Comparison of ENCODE assay signal across 23 mouse cellular contexts in genomic region chr2:11224808-11225484, GRCm38 (mm10). TPM values are rescaled to one million over a fixed set of nuclear protein-coding genes. Genes with fewer than 3 reads are reported as not detected.
DNase-seq lines count a peak whose midpoint lies in the region; ATAC-seq lines count a peak whose summit lies in the region.
"Had no signal": no experiment of that assay in that cellular context is flagged by ENCODE, and none has a peak within 500 bp of the region (broad histone marks: within the 10 kb centered on the region; RNA-seq: fewer than 3 reads in every experiment).

No protein-coding gene starts in this region.

- no peak overlapping the region for H3K4me2 ChIP-seq in kidney, embryonic 15.5 days
- no peak overlapping the region for H3K4me2 ChIP-seq in liver, embryonic 12.5 days
- H3K4me2 ChIP-seq: embryonic facial prominence, embryonic 15.5 days; heart, embryonic 13.5 days; hindbrain, embryonic 12.5 days had no signal

- no peak overlapping the region for H3K4me3 ChIP-seq in kidney, embryonic 15.5 days (replicated peaks)
- H3K4me3 ChIP-seq in liver, embryonic 12.5 days: no peak overlapping the region
- H3K4me3 ChIP-seq: embryonic facial prominence, embryonic 15.5 days; erythroblast, embryonic 14.5 days; forebrain, embryonic 10.5 days; heart, embryonic 13.5 days; hindbrain, embryonic 12.5 days had no signal

- intact Hi-C loops in gastrocnemius, postnatal 14 days (cut with DNase I; ENCODE audit: low total_unique reads): no loop called here

- no peaks in the 10 kb centered on the region for H3K36me3 ChIP-seq in kidney, embryonic 15.5 days
- H3K36me3 ChIP-seq in liver, embryonic 12.5 days: no peaks in the 10 kb centered on the region
- H3K36me3 ChIP-seq: embryonic facial prominence, embryonic 15.5 days; forebrain, embryonic 10.5 days; G1E; heart, embryonic 13.5 days; hindbrain, embryonic 12.5 days had no signal

- H3K9ac ChIP-seq in kidney, embryonic 15.5 days: no peak overlapping the region
- no peak overlapping the region for H3K9ac ChIP-seq in liver, embryonic 12.5 days
- H3K9ac ChIP-seq: embryonic facial prominence, embryonic 15.5 days; heart, embryonic 13.5 days; hindbrain, embryonic 12.5 days had no signal

- DNase-seq in gastrocnemius, adult 18-20 months (ENCODE audit: low spot score): peak; percentile 34
- DNase-seq in gastrocnemius, postnatal 14 days: no peak
- DNase-seq in kidney, adult 11 months: no peak
- DNase-seq in liver: no peak
- no peak for DNase-seq in embryo, embryonic 11 days
- DNase-seq: adrenal gland, adult 8-10 months; adrenal gland, postnatal 36 days; B cell, adult 2 months; cerebellum, adult 2 months; cerebellum, postnatal 10 days; gastrocnemius, postnatal 25 days; heart, postnatal 4 days had no signal

- no peaks in the 10 kb centered on the region for H3K9me3 ChIP-seq in kidney, embryonic 15.5 days (replicated peaks)
- no peaks in the 10 kb centered on the region for H3K9me3 ChIP-seq in liver, embryonic 12.5 days (replicated peaks)
- H3K9me3 ChIP-seq: embryonic facial prominence, embryonic 15.5 days; forebrain, embryonic 10.5 days; G1E; heart, embryonic 13.5 days; hindbrain, embryonic 12.5 days had no signal

- peak overlapping the region; percentile 25; the same call in 1 of the 2 replicates for H3K27ac ChIP-seq in kidney, embryonic 15.5 days
- 0 out of 2 replicates have a peak overlapping the region, but pooled peaks have one; percentile 10 for H3K27ac ChIP-seq in liver, embryonic 12.5 days
- H3K27ac ChIP-seq: embryonic facial prominence, embryonic 15.5 days; forebrain, embryonic 10.5 days; heart, embryonic 13.5 days; hindbrain, embryonic 12.5 days had no signal

- H3K4me1 ChIP-seq in kidney, embryonic 15.5 days: no peaks in the 10 kb centered on the region
- H3K4me1 ChIP-seq in liver, embryonic 12.5 days: peaks cover 26% of the 10 kb centered on the region
- H3K4me1 ChIP-seq: embryonic facial prominence, embryonic 15.5 days; forebrain, embryonic 10.5 days; heart, embryonic 13.5 days; hindbrain, embryonic 12.5 days had no signal

- 67% methylated on average over 3 of the region's 3 CpGs for WGBS in kidney, embryonic 15.5 days
- 77% methylated on average over 3 of the region's 3 CpGs for WGBS in liver, embryonic 12.5 days (ENCODE audit: insufficient replicate concordance)

- no peaks in the 10 kb centered on the region for H3K27me3 ChIP-seq in kidney, embryonic 15.5 days
- no peaks in the 10 kb centered on the region for H3K27me3 ChIP-seq in liver, embryonic 12.5 days (replicated peaks)
- H3K27me3 ChIP-seq: embryonic facial prominence, embryonic 15.5 days; heart, embryonic 13.5 days; hindbrain, embryonic 12.5 days had no signal

- peak; percentile 82; the same call in 1 of the 2 replicates for ATAC-seq in kidney, embryonic 15.5 days (replicated peaks; ENCODE audit: low FRiP score)
- ATAC-seq in liver, embryonic 12.5 days: no peak
- ATAC-seq: CD4-positive, CD25-positive, alpha-beta regulatory T cell, adult 4 months; forebrain, embryonic 14.5 days; hindbrain, embryonic 16.5 days had no signal

RNA-seq across cellular contexts. Expression of gene Prkcq, which starts 53.0 kb away (rescaled TPM):
- total RNA-seq in gastrocnemius, adult 18-20 months (2021): 10 to 100 TPM; 83.8 to 90.7 TPM
- total RNA-seq in gastrocnemius, postnatal 14 days (2021): 10 to 100 TPM; 42.0 to 47.9 TPM
- polyA plus RNA-seq in kidney, embryonic 15.5 days (2015; fragmentation: Nextera tagmentation; extraction: Ambion mirVana): 3.4 and 4.3 TPM in 2 replicates
- 8.1 and 9.3 TPM in 2 replicates for polyA plus RNA-seq in liver, embryonic 12.5 days (2016; fragmentation: Nextera tagmentation; extraction: Ambion mirVana)
- polyA plus RNA-seq: erythroblast, embryonic 14.5 days; G1E had no signal
